Mouse (Mus musculus): Measurements from ENCODE around the gene Prkg1. TPM values are rescaled to one million over a fixed set of nuclear protein-coding genes. Genes with fewer than 3 reads are reported as not detected.

The Prkg1 gene
- total and polyA plus RNA-seq, 2 experiments, result 0.27 to 3.4 TPM

GRCm38 (mm10) chr19:31153399-31153798, 611.4 kb downstream of the Prkg1 start:
- WGBS, result 61% methylated on average over 5 of the region's 5 CpGs

GRCm38 (mm10) chr19:31149902-31150301, 614.9 kb downstream of the Prkg1 start:
- no peak overlapping the region for H3K4me3 ChIP-seq (ENCODE audit: insufficient read depth, low read depth, low read length)
- TF ChIP-seq CTCF (IDR thresholded peaks at IDR 0.05; ENCODE audit: low read depth, low read length), result no peak
- no peak for TF ChIP-seq POLR2A (IDR thresholded peaks at IDR 0.05; ENCODE audit: extremely low read depth, insufficient read depth, low read length)
- H3K9ac ChIP-seq (ENCODE audit: low read depth, low read length), result no peak overlapping the region
- no peaks in the 10 kb centered on the region for H3K4me1 ChIP-seq (ENCODE audit: control insufficient read depth, insufficient read depth, low read length)
- H3K27me3 ChIP-seq (ENCODE audit: control insufficient read depth, insufficient read depth, low read length), result no peaks in the 10 kb centered on the region
- 89% methylated on average over 2 of the region's 2 CpGs for WGBS
- H3K27ac ChIP-seq (replicated peaks; ENCODE audit: insufficient read depth, low read depth, low read length), result no peak overlapping the region
- H3K79me2 ChIP-seq (ENCODE audit: control insufficient read depth, insufficient read depth, low read length), result no peaks in the 10 kb centered on the region
- H3K36me3 ChIP-seq (ENCODE audit: control insufficient read depth, insufficient read depth, low read length), result no peaks in the 10 kb centered on the region
- no peak for DNase-seq (ENCODE audit: extremely low read depth, low read depth, low spot score)

More at GRCm38 (mm10) chr19:31153399-31153798, 611.4 kb downstream of the Prkg1 start:
- Histone ChIP-seq H3K36me3 (ENCODE audit: control insufficient read depth, insufficient read depth, low read length) (no peaks in the 10 kb centered on the region), H3K27ac (replicated peaks; ENCODE audit: insufficient read depth, low read depth, low read length) (no peak overlapping the region), H3K79me2 (ENCODE audit: control insufficient read depth, insufficient read depth, low read length) (no peaks in the 10 kb centered on the region), H3K9ac (ENCODE audit: low read depth, low read length) (no peak overlapping the region), H3K4me1 (ENCODE audit: control insufficient read depth, insufficient read depth, low read length) (no peaks in the 10 kb centered on the region), H3K4me3 (ENCODE audit: insufficient read depth, low read depth, low read length) (no peak overlapping the region), H3K27me3 (ENCODE audit: control insufficient read depth, insufficient read depth, low read length) (no peaks in the 10 kb centered on the region)
- TF ChIP-seq CTCF (IDR thresholded peaks at IDR 0.05; ENCODE audit: low read depth, low read length), result no peak
- TF ChIP-seq POLR2A (IDR thresholded peaks at IDR 0.05; ENCODE audit: extremely low read depth, insufficient read depth, low read length), result no peak
- no peak for DNase-seq (ENCODE audit: extremely low read depth, low read depth, low spot score)

DNA sequence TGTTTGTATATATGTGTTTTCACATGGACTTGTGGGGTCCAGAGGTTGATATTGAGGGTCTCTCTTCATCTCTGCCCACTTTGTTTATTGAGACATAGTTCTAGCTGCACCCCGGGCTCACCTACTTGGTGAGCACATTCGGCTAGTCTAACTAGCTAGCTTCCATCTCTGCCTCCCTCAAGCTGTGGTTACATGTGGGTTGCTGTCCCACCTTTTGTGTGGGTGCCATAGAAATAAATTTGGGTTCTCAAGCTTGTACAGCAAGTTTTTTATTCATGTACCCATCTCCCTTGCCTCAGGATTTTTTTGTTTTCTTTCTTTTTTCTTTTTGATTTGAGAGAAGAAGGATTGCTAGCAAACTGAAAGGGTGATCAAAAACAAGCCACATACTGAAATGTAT, 617.4 kb downstream of the Prkg1 start:
- 92% methylated on average over 2 of the region's 2 CpGs for WGBS
- Histone ChIP-seq H3K9ac (ENCODE audit: low read depth, low read length) (no peak overlapping the region), H3K36me3 (ENCODE audit: control insufficient read depth, insufficient read depth, low read length) (no peaks in the 10 kb centered on the region), H3K27me3 (ENCODE audit: control insufficient read depth, insufficient read depth, low read length) (no peaks in the 10 kb centered on the region), H3K27ac (replicated peaks; ENCODE audit: insufficient read depth, low read depth, low read length) (no peak overlapping the region), H3K4me3 (ENCODE audit: insufficient read depth, low read depth, low read length) (no peak overlapping the region), H3K4me1 (ENCODE audit: control insufficient read depth, insufficient read depth, low read length) (no peaks in the 10 kb centered on the region), H3K79me2 (ENCODE audit: control insufficient read depth, insufficient read depth, low read length) (no peaks in the 10 kb centered on the region)
- DNase-seq (ENCODE audit: extremely low read depth, low read depth, low spot score), result no peak
- no peak for TF ChIP-seq CTCF (IDR thresholded peaks at IDR 0.05; ENCODE audit: low read depth, low read length)
- no peak for TF ChIP-seq POLR2A (IDR thresholded peaks at IDR 0.05; ENCODE audit: extremely low read depth, insufficient read depth, low read length)

- TF ChIP-seq CTCF (IDR thresholded peaks at IDR 0.05; ENCODE audit: low read depth, low read length) (no peak), POLR2A (IDR thresholded peaks at IDR 0.05; ENCODE audit: extremely low read depth, insufficient read depth, low read length) (no peak)
- Histone ChIP-seq H3K79me2 (ENCODE audit: control insufficient read depth, insufficient read depth, low read length) (no peaks in the 10 kb centered on the region), H3K9ac (ENCODE audit: low read depth, low read length) (no peak overlapping the region), H3K27me3 (ENCODE audit: control insufficient read depth, insufficient read depth, low read length) (no peaks in the 10 kb centered on the region), H3K36me3 (ENCODE audit: control insufficient read depth, insufficient read depth, low read length) (no peaks in the 10 kb centered on the region), H3K4me3 (ENCODE audit: insufficient read depth, low read depth, low read length) (no peak overlapping the region), H3K27ac (replicated peaks; ENCODE audit: insufficient read depth, low read depth, low read length) (no peak overlapping the region), H3K4me1 (ENCODE audit: control insufficient read depth, insufficient read depth, low read length) (no peaks in the 10 kb centered on the region)
- DNase-seq (ENCODE audit: extremely low read depth, low read depth, low spot score), result no peak
- 73% methylated on average over 3 of the region's 3 CpGs for WGBS
Measured at GRCm38 (mm10) chr19:31146156-31146555, 618.7 kb downstream of the Prkg1 start.

GRCm38 (mm10) chr19:31141905-31142304, 622.9 kb downstream of the Prkg1 start:
- H3K79me2 ChIP-seq (ENCODE audit: control insufficient read depth, insufficient read depth, low read length), result no peaks in the 10 kb centered on the region
- no peak for DNase-seq (ENCODE audit: extremely low read depth, low read depth, low spot score)
- no peaks in the 10 kb centered on the region for H3K36me3 ChIP-seq (ENCODE audit: control insufficient read depth, insufficient read depth, low read length)
- no peak overlapping the region for H3K4me3 ChIP-seq (ENCODE audit: insufficient read depth, low read depth, low read length)
- H3K27me3 ChIP-seq (ENCODE audit: control insufficient read depth, insufficient read depth, low read length), result no peaks in the 10 kb centered on the region
- TF ChIP-seq CTCF (IDR thresholded peaks at IDR 0.05; ENCODE audit: low read depth, low read length), result no peak
- TF ChIP-seq POLR2A (IDR thresholded peaks at IDR 0.05; ENCODE audit: extremely low read depth, insufficient read depth, low read length), result no peak
- H3K27ac ChIP-seq (replicated peaks; ENCODE audit: insufficient read depth, low read depth, low read length), result no peak overlapping the region
- no peak overlapping the region for H3K9ac ChIP-seq (ENCODE audit: low read depth, low read length)
- H3K4me1 ChIP-seq (ENCODE audit: control insufficient read depth, insufficient read depth, low read length), result no peaks in the 10 kb centered on the region
- WGBS, result 87% methylated on average over 7 of the region's 7 CpGs

GRCm38 (mm10) chr19:31136316-31136715, 628.5 kb downstream of the Prkg1 start:
- H3K27me3 ChIP-seq (ENCODE audit: control insufficient read depth, insufficient read depth, low read length), result no peaks in the 10 kb centered on the region
- H3K4me3 ChIP-seq (ENCODE audit: insufficient read depth, low read depth, low read length), result no peak overlapping the region
- no peak overlapping the region for H3K27ac ChIP-seq (replicated peaks; ENCODE audit: insufficient read depth, low read depth, low read length)
- H3K9ac ChIP-seq (ENCODE audit: low read depth, low read length), result no peak overlapping the region
- TF ChIP-seq POLR2A (IDR thresholded peaks at IDR 0.05; ENCODE audit: extremely low read depth, insufficient read depth, low read length), result no peak
- H3K79me2 ChIP-seq (ENCODE audit: control insufficient read depth, insufficient read depth, low read length), result no peaks in the 10 kb centered on the region
- no peaks in the 10 kb centered on the region for H3K4me1 ChIP-seq (ENCODE audit: control insufficient read depth, insufficient read depth, low read length)
- H3K36me3 ChIP-seq (ENCODE audit: control insufficient read depth, insufficient read depth, low read length), result no peaks in the 10 kb centered on the region
- DNase-seq (ENCODE audit: extremely low read depth, low read depth, low spot score), result no peak
- 62% methylated on average over 2 of the region's 2 CpGs for WGBS
